Mouse (Mus musculus): ENCODE data around the gene Olfr551. TPM values are rescaled to one million over a fixed set of nuclear protein-coding genes. Genes with fewer than 3 reads are reported as not detected.
"Not testable (repeated sequence)": the region's sequence is repeated elsewhere in the genome, so short reads cannot be mapped to it uniquely, and the experiment has no call there.

The Olfr551 gene
- not detected in 2 replicates for polyA plus RNA-seq (2016; fragmentation: Nextera tagmentation; extraction: Ambion mirVana)

- no peaks in the 10 kb centered on the region for H3K9me3 ChIP-seq
- 92% methylated on average over 3 of the region's 3 CpGs for WGBS
- no peaks in the 10 kb centered on the region for H3K4me1 ChIP-seq
- DNase-seq (ENCODE audit: low spot score): no peak
- H3K27ac ChIP-seq (replicated peaks): no peak within 1 kb of the TSS
- H3K36me3 ChIP-seq (replicated peaks): no peaks in the 10 kb centered on the region
- no peaks in the 10 kb centered on the region for H3K27me3 ChIP-seq (replicated peaks; ENCODE audit: low read depth, poor library complexity, severe bottlenecking)
- H3K4me3 ChIP-seq: no peak within 1 kb of the TSS
These were observed at the start of gene Olfr551 for GRCm38 (mm10) chr7:102591786-102592185. Gene Olfr551 (minus strand): TSS chr7:102591886.

- H3K27me3 ChIP-seq (replicated peaks; ENCODE audit: low read depth, poor library complexity, severe bottlenecking): no peaks in the 10 kb centered on the region
- WGBS: 78% methylated on average over 1 of the region's 1 CpGs
These were observed 46.4 kb upstream of the Olfr551 start, which contains the start of gene Olfr554 for GRCm38 (mm10) chr7:102638132-102638531. Gene Olfr554 (plus strand): TSS chr7:102638432.

GRCm38 (mm10) chr7:102636665-102637064, 45.0 kb upstream of the Olfr551 start:
- Histone ChIP-seq H3K4me3 (no peak overlapping the region), H3K36me3 (replicated peaks) (no peaks in the 10 kb centered on the region), H3K27me3 (replicated peaks; ENCODE audit: low read depth, poor library complexity, severe bottlenecking) (no peaks in the 10 kb centered on the region), H3K9me3 (no peaks in the 10 kb centered on the region), H3K4me1 (no peaks in the 10 kb centered on the region), H3K27ac (replicated peaks) (no peak overlapping the region)
- WGBS: 28% methylated on average over 3 of the region's 3 CpGs
- peak; percentile 18 for DNase-seq (ENCODE audit: low spot score)

More at GRCm38 (mm10) chr7:102638132-102638531, 46.4 kb upstream of the Olfr551 start, which contains the start of gene Olfr554:
- H3K4me1 ChIP-seq: no peaks in the 10 kb centered on the region
- no peak for DNase-seq (ENCODE audit: low spot score)
- no peaks in the 10 kb centered on the region for H3K9me3 ChIP-seq
- H3K27ac ChIP-seq (replicated peaks): no peak within 1 kb of the TSS
- H3K36me3 ChIP-seq (replicated peaks): no peaks in the 10 kb centered on the region
- no peak within 1 kb of the TSS for H3K4me3 ChIP-seq

- H3K9me3 ChIP-seq; H3K36me3 ChIP-seq (replicated peaks); H3K27me3 ChIP-seq (replicated peaks; ENCODE audit: low read depth, poor library complexity, severe bottlenecking); H3K4me3 ChIP-seq; H3K27ac ChIP-seq (replicated peaks); H3K4me1 ChIP-seq; DNase-seq (ENCODE audit: low spot score): not testable (repeated sequence)
- WGBS: 86% methylated on average over 19 of the region's 19 CpGs
These were observed 28.7 kb upstream of the Olfr551 start for GRCm38 (mm10) chr7:102620368-102620767.

GRCm38 (mm10) chr7:102619608-102620007, 27.9 kb upstream of the Olfr551 start:
- Histone ChIP-seq H3K4me3 (no peak overlapping the region), H3K9me3 (no peaks in the 10 kb centered on the region), H3K36me3 (replicated peaks) (no peaks in the 10 kb centered on the region), H3K27ac (replicated peaks) (no peak overlapping the region), H3K4me1 (no peaks in the 10 kb centered on the region), H3K27me3 (replicated peaks; ENCODE audit: low read depth, poor library complexity, severe bottlenecking) (no peaks in the 10 kb centered on the region)
- DNase-seq (ENCODE audit: low spot score): no peak
- 74% methylated on average over 5 of the region's 5 CpGs for WGBS

- Histone ChIP-seq H3K4me3 (no peak within 1 kb of the TSS), H3K9me3 (no peaks in the 10 kb centered on the region), H3K27me3 (replicated peaks; ENCODE audit: low read depth, poor library complexity, severe bottlenecking) (no peaks in the 10 kb centered on the region), H3K4me1 (no peaks in the 10 kb centered on the region), H3K27ac (replicated peaks) (no peak within 1 kb of the TSS), H3K36me3 (replicated peaks) (no peaks in the 10 kb centered on the region)
- DNase-seq (ENCODE audit: low spot score): no peak
These were observed 26.4 kb upstream of the Olfr551 start, which contains the start of gene Olfr553 for GRCm38 (mm10) chr7:102618118-102618517. Gene Olfr553 (minus strand): TSS chr7:102618218.

- 73% methylated on average over 1 of the region's 1 CpGs for WGBS
- no peak within 1 kb of the TSS for H3K27ac ChIP-seq (replicated peaks)
- H3K9me3 ChIP-seq: no peaks in the 10 kb centered on the region
- no peak for DNase-seq (ENCODE audit: low spot score)
- H3K4me3 ChIP-seq: no peak within 1 kb of the TSS
- no peaks in the 10 kb centered on the region for H3K36me3 ChIP-seq (replicated peaks)
- no peaks in the 10 kb centered on the region for H3K4me1 ChIP-seq
- no peaks in the 10 kb centered on the region for H3K27me3 ChIP-seq (replicated peaks; ENCODE audit: low read depth, poor library complexity, severe bottlenecking)
These were observed 5.8 kb upstream of the Olfr551 start, which contains the start of gene Olfr552 for GRCm38 (mm10) chr7:102597378-102598031. Gene Olfr552 (plus strand): TSS chr7:102597770.

GRCm38 (mm10) chr7:102575998-102576397, 15.7 kb downstream of the Olfr551 start:
- H3K27me3 ChIP-seq (replicated peaks; ENCODE audit: low read depth, poor library complexity, severe bottlenecking): no peaks in the 10 kb centered on the region
- WGBS: 79% methylated on average over 6 of the region's 6 CpGs
- no peaks in the 10 kb centered on the region for H3K36me3 ChIP-seq (replicated peaks)
- H3K9me3 ChIP-seq: no peaks in the 10 kb centered on the region
- no peak overlapping the region for H3K4me3 ChIP-seq
- H3K27ac ChIP-seq (replicated peaks): no peak overlapping the region
- no peaks in the 10 kb centered on the region for H3K4me1 ChIP-seq
- DNase-seq (ENCODE audit: low spot score): no peak

- H3K4me3 ChIP-seq: no peak overlapping the region
- no peaks in the 10 kb centered on the region for H3K9me3 ChIP-seq
- no peaks in the 10 kb centered on the region for H3K27me3 ChIP-seq (replicated peaks; ENCODE audit: low read depth, poor library complexity, severe bottlenecking)
- 78% methylated on average over 3 of the region's 3 CpGs for WGBS
- DNase-seq (ENCODE audit: low spot score): no peak
- no peaks in the 10 kb centered on the region for H3K36me3 ChIP-seq (replicated peaks)
- no peak overlapping the region for H3K27ac ChIP-seq (replicated peaks)
- no peaks in the 10 kb centered on the region for H3K4me1 ChIP-seq
These were observed 18.4 kb downstream of the Olfr551 start for GRCm38 (mm10) chr7:102573174-102573830.

- no peak within 1 kb of the TSS for H3K4me3 ChIP-seq
- H3K27ac ChIP-seq (replicated peaks): no peak within 1 kb of the TSS
- DNase-seq (ENCODE audit: low spot score): no peak
- H3K4me1 ChIP-seq: no peaks in the 10 kb centered on the region
- no peaks in the 10 kb centered on the region for H3K27me3 ChIP-seq (replicated peaks; ENCODE audit: low read depth, poor library complexity, severe bottlenecking)
- H3K9me3 ChIP-seq: no peaks in the 10 kb centered on the region
- H3K36me3 ChIP-seq (replicated peaks): no peaks in the 10 kb centered on the region
- 92% methylated on average over 8 of the region's 8 CpGs for WGBS
These were observed 20.5 kb downstream of the Olfr551 start, which contains the start of gene Olfr550 for GRCm38 (mm10) chr7:102571142-102571541. Gene Olfr550 (plus strand): TSS chr7:102571442.

GRCm38 (mm10) chr7:102566219-102566618, 25.5 kb downstream of the Olfr551 start:
- peaks cover 9% of the 10 kb centered on the region; the same call in 1 of the 2 replicates for H3K4me1 ChIP-seq
- no peaks in the 10 kb centered on the region for H3K36me3 ChIP-seq (replicated peaks)
- no peaks in the 10 kb centered on the region for H3K9me3 ChIP-seq
- no peaks in the 10 kb centered on the region for H3K27me3 ChIP-seq (replicated peaks; ENCODE audit: low read depth, poor library complexity, severe bottlenecking)
- no peak for DNase-seq (ENCODE audit: low spot score)
- no peak overlapping the region for H3K4me3 ChIP-seq
- no peak overlapping the region for H3K27ac ChIP-seq (replicated peaks)
- WGBS: 92% methylated on average over 4 of the region's 4 CpGs

GRCm38 (mm10) chr7:102564999-102565997, 26.4 kb downstream of the Olfr551 start, which contains the start of gene Trim21:
Gene Trim21 (minus strand): TSS chr7:102565486.
- WGBS: 21% methylated on average over 10 of the region's 10 CpGs
- H3K36me3 ChIP-seq (replicated peaks): no peaks in the 10 kb centered on the region
- H3K9me3 ChIP-seq: no peaks in the 10 kb centered on the region
- no peaks in the 10 kb centered on the region for H3K27me3 ChIP-seq (replicated peaks; ENCODE audit: low read depth, poor library complexity, severe bottlenecking)
- DNase-seq (ENCODE audit: low spot score): peak; percentile 77
- peak within 1 kb of the TSS; percentile 70 for H3K27ac ChIP-seq (replicated peaks)
- H3K4me3 ChIP-seq: peak within 1 kb of the TSS; percentile 59
- H3K4me1 ChIP-seq: peaks cover 9% of the 10 kb centered on the region; the same call in 1 of the 2 replicates
